Mouse (Mus musculus): ENCODE data around the gene Tnxb. TPM values are rescaled to one million over a fixed set of nuclear protein-coding genes. Genes with fewer than 3 reads are reported as not detected.
"Not testable (repeated sequence)": the region's sequence is repeated elsewhere in the genome, so short reads cannot be mapped to it uniquely, and the experiment has no call there.

Tnxb gene
- polyA plus RNA-seq, 1 experiment from 2014 or later = 1.1 TPM

DNA sequence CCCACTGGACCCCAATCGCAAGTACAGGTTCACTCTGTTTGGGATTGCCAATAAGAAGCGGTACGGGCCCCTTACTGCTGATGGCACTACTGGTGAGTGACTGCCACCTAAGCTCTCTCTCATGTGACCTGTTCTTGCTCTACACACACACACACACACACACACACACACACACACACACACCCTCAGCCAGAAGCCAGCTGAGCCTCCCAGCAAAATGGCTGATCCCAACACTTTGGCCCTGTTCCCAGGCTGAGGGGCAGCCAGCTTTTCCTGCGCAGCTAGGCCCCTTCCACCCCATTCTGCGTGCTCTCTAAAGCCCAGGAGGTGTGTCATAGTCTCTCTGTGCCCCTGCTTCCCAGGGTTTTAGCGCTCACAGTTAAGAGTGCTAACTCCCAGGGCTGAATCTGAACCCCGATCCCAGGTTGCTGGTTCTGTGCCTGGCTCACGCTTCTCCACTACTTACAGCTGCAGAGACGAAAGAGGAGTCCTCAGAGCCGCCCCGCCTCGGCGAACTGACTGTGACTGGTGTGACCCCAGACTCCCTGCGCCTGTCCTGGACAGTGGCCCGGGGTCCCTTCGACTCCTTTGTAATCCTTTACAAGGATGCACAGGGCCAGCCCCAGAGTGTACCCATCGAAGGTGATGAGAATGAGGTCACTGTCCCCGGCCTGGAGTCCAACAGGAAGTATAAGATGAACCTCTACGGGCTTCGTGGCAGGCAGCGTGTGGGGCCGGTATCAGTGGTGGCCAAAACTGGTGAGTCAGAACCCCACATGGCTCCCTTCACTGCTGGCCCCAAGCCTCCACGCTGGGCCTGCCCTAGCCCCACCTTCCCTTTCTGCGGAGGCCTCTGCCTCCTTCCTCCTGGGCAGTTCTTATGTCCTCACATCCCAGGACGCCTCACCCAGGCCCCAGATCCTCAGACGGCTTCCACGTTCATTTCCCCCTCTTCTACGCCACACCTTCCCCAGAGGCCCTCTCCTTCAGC lies 15.1 kb downstream of the Tnxb start:
- H3K4me3 ChIP-seq (ENCODE audit: low read depth, low read length) = no peak overlapping the region
- H3K9ac ChIP-seq (replicated peaks; ENCODE audit: low read depth, low read length) = no peak overlapping the region
- no peaks in the 10 kb centered on the region for H3K9me3 ChIP-seq (ENCODE audit: control insufficient read depth, low read depth, low read length)
- H3K36me3 ChIP-seq (ENCODE audit: control insufficient read depth, insufficient read depth, low read length) = no peaks in the 10 kb centered on the region
- peak; percentile 43; the same call in 1 of the 2 replicates for ATAC-seq (ENCODE audit: insufficient number of reproducible peaks, insufficient read depth, low FRiP score, low read depth)
- H3K4me2 ChIP-seq (replicated peaks; ENCODE audit: low read depth, low read length) = no peak overlapping the region
- H3K4me1 ChIP-seq (ENCODE audit: control insufficient read depth, insufficient read depth, low read length) = peaks cover 16% of the 10 kb centered on the region
- H3K27ac ChIP-seq (ENCODE audit: low read length) = peak overlapping the region; percentile 44; the same call in 1 of the 2 replicates
- no peaks in the 10 kb centered on the region for H3K27me3 ChIP-seq (ENCODE audit: control insufficient read depth, insufficient read depth, low read length)
- WGBS = 72% methylated on average over 28 of the region's 28 CpGs

DNA sequence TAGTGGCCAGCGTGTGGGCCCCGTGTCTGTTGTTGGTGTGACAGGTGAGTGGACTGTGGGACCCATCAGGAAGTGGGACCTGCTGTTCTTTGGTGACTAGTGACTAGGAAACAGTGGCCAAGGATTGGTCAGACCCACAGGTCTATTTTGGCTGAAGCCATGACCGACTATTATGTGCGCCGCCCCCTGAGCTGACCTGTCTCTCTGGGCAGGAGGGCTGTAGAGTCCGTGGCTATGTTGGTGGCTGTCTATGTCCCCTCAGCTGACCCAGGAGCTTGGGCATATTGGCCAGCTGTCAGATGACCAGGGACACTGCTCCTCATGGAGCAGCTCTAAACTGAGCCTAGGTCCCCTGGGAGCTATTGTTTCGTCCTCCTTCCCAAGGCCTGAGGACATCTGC lies 18.6 kb downstream of the Tnxb start:
- ATAC-seq (ENCODE audit: insufficient number of reproducible peaks, insufficient read depth, low FRiP score, low read depth) = no peak
- H3K27ac ChIP-seq (ENCODE audit: low read length) = no peak overlapping the region
- 89% methylated on average over 7 of the region's 7 CpGs for WGBS
- H3K27me3 ChIP-seq (ENCODE audit: control insufficient read depth, insufficient read depth, low read length) = no peaks in the 10 kb centered on the region
- no peaks in the 10 kb centered on the region for H3K36me3 ChIP-seq (ENCODE audit: control insufficient read depth, insufficient read depth, low read length)
- H3K9me3 ChIP-seq (ENCODE audit: control insufficient read depth, low read depth, low read length) = no peaks in the 10 kb centered on the region
- peaks cover 15% of the 10 kb centered on the region for H3K4me1 ChIP-seq (ENCODE audit: control insufficient read depth, insufficient read depth, low read length)
- H3K9ac ChIP-seq (replicated peaks; ENCODE audit: low read depth, low read length) = no peak overlapping the region
- no peak overlapping the region for H3K4me3 ChIP-seq (ENCODE audit: low read depth, low read length)
- H3K4me2 ChIP-seq (replicated peaks; ENCODE audit: low read depth, low read length) = no peak overlapping the region

DNA sequence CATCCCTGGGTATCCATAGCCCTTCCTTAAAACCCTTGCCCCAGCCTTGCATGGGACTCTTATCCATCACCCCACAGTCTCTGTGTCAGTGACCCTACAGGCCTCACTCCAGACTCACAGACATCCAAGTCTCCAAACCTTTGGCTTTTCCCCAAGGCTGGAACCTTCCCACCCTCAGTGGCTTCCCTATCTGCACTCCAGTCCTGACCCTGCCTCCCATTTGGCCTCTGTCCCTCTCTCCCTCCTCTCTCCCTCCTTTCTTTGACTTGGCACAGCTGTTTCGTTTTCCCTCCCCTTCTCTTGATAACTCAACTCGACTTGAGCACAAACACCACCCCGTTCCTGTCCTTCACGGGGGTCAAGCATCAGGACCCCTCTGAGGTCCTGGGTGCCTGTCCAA lies 20.1 kb downstream of the Tnxb start:
- H3K4me3 ChIP-seq (ENCODE audit: low read depth, low read length) = no peak overlapping the region
- no peaks in the 10 kb centered on the region for H3K9me3 ChIP-seq (ENCODE audit: control insufficient read depth, low read depth, low read length)
- ATAC-seq (ENCODE audit: insufficient number of reproducible peaks, insufficient read depth, low FRiP score, low read depth) = no peak
- no peak overlapping the region for H3K9ac ChIP-seq (replicated peaks; ENCODE audit: low read depth, low read length)
- 0 out of 2 replicates have a peak, but pooled peaks cover 4% of the 10 kb centered on the region for H3K4me1 ChIP-seq (ENCODE audit: control insufficient read depth, insufficient read depth, low read length)
- 55% methylated on average over 4 of the region's 4 CpGs for WGBS
- H3K27me3 ChIP-seq (ENCODE audit: control insufficient read depth, insufficient read depth, low read length) = no peaks in the 10 kb centered on the region
- no peak overlapping the region for H3K27ac ChIP-seq (ENCODE audit: low read length)
- no peak overlapping the region for H3K4me2 ChIP-seq (replicated peaks; ENCODE audit: low read depth, low read length)
- no peaks in the 10 kb centered on the region for H3K36me3 ChIP-seq (ENCODE audit: control insufficient read depth, insufficient read depth, low read length)

DNA sequence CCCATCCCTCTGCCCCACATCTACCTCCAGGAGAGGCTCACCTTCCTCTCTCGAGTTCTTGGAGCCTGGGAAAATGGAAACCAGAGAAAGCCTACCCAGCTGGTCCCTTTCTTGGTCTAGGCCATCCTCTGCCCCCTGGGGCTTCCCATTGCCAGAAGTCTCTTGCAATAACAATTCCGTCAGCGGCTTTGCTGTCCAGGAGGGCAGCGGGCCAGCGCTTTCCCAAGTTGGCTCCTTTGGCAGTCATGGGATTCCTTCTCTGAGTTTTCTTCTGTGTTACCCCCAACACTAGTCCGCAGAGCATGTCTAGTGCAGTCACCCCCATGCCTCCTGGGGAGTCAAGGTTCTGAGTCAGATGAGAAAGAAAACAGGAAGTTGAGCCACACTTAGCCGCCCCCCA lies 22.6 kb downstream of the Tnxb start:
- Histone ChIP-seq H3K9me3 (ENCODE audit: control insufficient read depth, low read depth, low read length) (no peaks in the 10 kb centered on the region), H3K4me2 (replicated peaks; ENCODE audit: low read depth, low read length) (no peak overlapping the region), H3K4me3 (ENCODE audit: low read depth, low read length) (no peak overlapping the region), H3K36me3 (ENCODE audit: control insufficient read depth, insufficient read depth, low read length) (no peaks in the 10 kb centered on the region), H3K27me3 (ENCODE audit: control insufficient read depth, insufficient read depth, low read length) (no peaks in the 10 kb centered on the region), H3K9ac (replicated peaks; ENCODE audit: low read depth, low read length) (no peak overlapping the region), H3K4me1 (ENCODE audit: control insufficient read depth, insufficient read depth, low read length) (no peaks in the 10 kb centered on the region), H3K27ac (ENCODE audit: low read length) (no peak overlapping the region)
- ATAC-seq (ENCODE audit: insufficient number of reproducible peaks, insufficient read depth, low FRiP score, low read depth) = no peak
- 80% methylated on average over 7 of the region's 7 CpGs for WGBS

DNA sequence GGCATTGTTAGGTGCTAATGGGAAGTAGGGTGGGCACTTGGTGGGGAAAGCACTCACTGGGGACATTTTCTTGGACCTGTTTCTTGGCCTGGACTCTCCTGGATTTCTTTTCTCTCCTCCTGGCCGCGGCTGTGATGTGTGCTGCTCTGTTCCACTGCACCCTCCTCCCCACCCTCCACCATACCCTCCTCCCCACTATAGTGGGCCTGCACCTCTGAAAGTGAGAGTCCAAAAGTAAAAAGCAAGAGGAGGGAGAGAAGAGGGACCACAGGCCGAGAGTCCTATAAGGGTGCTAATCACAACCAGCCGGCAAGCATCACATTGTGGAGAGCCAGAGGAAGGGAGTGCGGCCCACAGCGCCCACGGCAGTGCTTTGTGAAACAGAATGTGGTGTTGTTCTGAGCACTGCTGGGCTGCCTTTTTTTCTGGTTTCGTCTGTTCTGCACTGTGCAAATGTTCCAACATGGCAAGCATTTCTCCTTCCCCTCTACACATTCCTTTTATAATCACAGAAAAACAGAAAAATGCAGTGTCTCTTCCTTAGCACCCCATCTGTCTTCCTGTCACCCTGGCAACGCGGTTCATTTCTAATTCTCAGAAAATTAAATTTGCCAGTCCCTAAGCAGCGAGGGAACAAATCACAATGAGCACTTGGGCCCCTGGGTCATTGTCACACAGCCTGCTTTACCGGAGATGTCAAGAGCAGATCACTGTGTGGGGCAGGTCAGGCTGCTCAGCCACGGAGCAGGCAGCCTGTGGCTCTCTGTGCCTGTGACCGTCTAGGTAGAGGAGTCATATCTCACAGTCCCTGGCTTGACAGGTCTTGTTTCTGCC lies 29.5 kb downstream of the Tnxb start:
- ATAC-seq (ENCODE audit: insufficient number of reproducible peaks, insufficient read depth, low FRiP score, low read depth) = no peak
- no peaks in the 10 kb centered on the region for H3K4me1 ChIP-seq (ENCODE audit: control insufficient read depth, insufficient read depth, low read length)
- no peaks in the 10 kb centered on the region for H3K27me3 ChIP-seq (ENCODE audit: control insufficient read depth, insufficient read depth, low read length)
- no peaks in the 10 kb centered on the region for H3K36me3 ChIP-seq (ENCODE audit: control insufficient read depth, insufficient read depth, low read length)
- H3K4me2 ChIP-seq (replicated peaks; ENCODE audit: low read depth, low read length) = no peak overlapping the region
- H3K27ac ChIP-seq (ENCODE audit: low read length) = no peak overlapping the region
- WGBS = 42% methylated on average over 14 of the region's 14 CpGs
- no peaks in the 10 kb centered on the region for H3K9me3 ChIP-seq (ENCODE audit: control insufficient read depth, low read depth, low read length)
- no peak overlapping the region for H3K9ac ChIP-seq (replicated peaks; ENCODE audit: low read depth, low read length)
- no peak overlapping the region for H3K4me3 ChIP-seq (ENCODE audit: low read depth, low read length)

DNA sequence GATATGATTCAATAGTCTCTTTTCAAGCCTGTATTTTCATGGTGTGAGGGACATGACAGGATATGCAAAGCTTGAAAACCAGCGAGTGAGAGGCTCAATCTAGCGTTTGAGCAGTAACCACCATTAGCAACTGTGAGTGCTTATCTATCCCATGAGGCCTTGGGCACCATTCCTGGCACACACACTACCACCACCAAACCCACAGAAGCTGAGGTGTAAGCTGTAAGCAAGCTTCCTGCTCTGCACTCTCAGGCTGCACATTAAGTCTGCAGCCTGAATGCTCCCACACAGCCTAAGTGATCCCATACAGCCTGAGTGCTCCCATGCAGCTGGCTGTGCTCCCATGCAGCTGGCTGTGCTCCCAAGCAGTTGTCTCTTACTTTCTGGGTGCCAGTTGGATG lies 30.3 kb downstream of the Tnxb start:
- no peak for ATAC-seq (ENCODE audit: insufficient number of reproducible peaks, insufficient read depth, low FRiP score, low read depth)
- Histone ChIP-seq H3K27me3 (ENCODE audit: control insufficient read depth, insufficient read depth, low read length) (no peaks in the 10 kb centered on the region), H3K4me1 (ENCODE audit: control insufficient read depth, insufficient read depth, low read length) (no peaks in the 10 kb centered on the region), H3K36me3 (ENCODE audit: control insufficient read depth, insufficient read depth, low read length) (no peaks in the 10 kb centered on the region), H3K9me3 (ENCODE audit: control insufficient read depth, low read depth, low read length) (no peaks in the 10 kb centered on the region), H3K4me2 (replicated peaks; ENCODE audit: low read depth, low read length) (no peak overlapping the region), H3K27ac (ENCODE audit: low read length) (no peak overlapping the region), H3K9ac (replicated peaks; ENCODE audit: low read depth, low read length) (no peak overlapping the region), H3K4me3 (ENCODE audit: low read depth, low read length) (no peak overlapping the region)
- WGBS = 66% methylated on average over 2 of the region's 2 CpGs

DNA sequence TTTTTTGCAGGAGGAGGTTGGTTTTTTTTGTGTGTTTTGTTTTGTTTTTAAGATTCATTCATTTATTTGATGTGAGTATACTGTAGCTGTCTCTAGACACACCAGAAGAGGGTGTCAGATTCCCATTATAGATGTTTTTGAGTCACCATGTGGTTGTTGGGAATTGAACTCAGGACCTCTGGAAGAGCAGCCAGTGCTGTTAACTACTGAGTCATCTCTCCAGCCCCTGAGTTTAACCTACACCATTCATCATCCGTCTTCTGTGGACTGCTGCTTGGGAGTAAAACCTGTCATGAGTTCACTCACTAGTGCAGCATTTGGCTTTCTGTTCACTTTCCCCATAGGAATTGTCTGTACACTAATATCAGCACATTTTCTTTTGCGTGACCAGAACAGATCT lies 36.1 kb downstream of the Tnxb start:
- not testable (repeated sequence) for H3K4me1 ChIP-seq (ENCODE audit: control insufficient read depth, insufficient read depth, low read length); H3K9ac ChIP-seq (replicated peaks; ENCODE audit: low read depth, low read length); H3K27ac ChIP-seq (ENCODE audit: low read length); H3K4me3 ChIP-seq (ENCODE audit: low read depth, low read length); H3K4me2 ChIP-seq (replicated peaks; ENCODE audit: low read depth, low read length); H3K9me3 ChIP-seq (ENCODE audit: control insufficient read depth, low read depth, low read length); H3K36me3 ChIP-seq (ENCODE audit: control insufficient read depth, insufficient read depth, low read length); H3K27me3 ChIP-seq (ENCODE audit: control insufficient read depth, insufficient read depth, low read length); ATAC-seq (ENCODE audit: insufficient number of reproducible peaks, insufficient read depth, low FRiP score, low read depth)
- 80% methylated on average over 2 of the region's 2 CpGs for WGBS

DNA sequence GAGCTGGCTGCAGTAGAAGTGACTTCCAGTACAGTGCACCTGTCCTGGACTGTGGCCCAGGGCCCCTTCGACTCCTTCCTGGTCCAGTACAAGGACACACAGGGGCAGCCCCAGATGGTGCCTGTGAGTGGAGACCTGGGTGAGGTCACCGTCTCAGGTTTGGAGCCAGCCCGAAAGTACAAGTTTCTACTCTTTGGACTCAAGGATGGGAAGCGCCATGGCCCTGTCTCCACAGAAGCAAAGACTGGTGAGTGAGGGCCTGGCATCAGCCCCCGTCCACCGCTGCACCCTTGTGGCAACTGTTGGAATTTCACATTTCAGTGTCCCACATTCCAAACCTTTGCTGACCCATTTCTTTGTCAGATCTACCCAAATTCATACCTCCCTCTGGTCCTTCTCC lies 42.6 kb downstream of the Tnxb start:
- H3K36me3 ChIP-seq (ENCODE audit: control insufficient read depth, insufficient read depth, low read length) = no peaks in the 10 kb centered on the region
- no peaks in the 10 kb centered on the region for H3K9me3 ChIP-seq (ENCODE audit: control insufficient read depth, low read depth, low read length)
- no peak overlapping the region for H3K4me3 ChIP-seq (ENCODE audit: low read depth, low read length)
- WGBS = 42% methylated on average over 6 of the region's 6 CpGs
- H3K27ac ChIP-seq (ENCODE audit: low read length) = no peak overlapping the region
- H3K4me2 ChIP-seq (replicated peaks; ENCODE audit: low read depth, low read length) = no peak overlapping the region
- no peak for ATAC-seq (ENCODE audit: insufficient number of reproducible peaks, insufficient read depth, low FRiP score, low read depth)
- H3K4me1 ChIP-seq (ENCODE audit: control insufficient read depth, insufficient read depth, low read length) = no peaks in the 10 kb centered on the region
- no peak overlapping the region for H3K9ac ChIP-seq (replicated peaks; ENCODE audit: low read depth, low read length)
- no peaks in the 10 kb centered on the region for H3K27me3 ChIP-seq (ENCODE audit: control insufficient read depth, insufficient read depth, low read length)
